7 mouse cellular contexts compared by ENCODE assay signal in the genomic region with DNA sequence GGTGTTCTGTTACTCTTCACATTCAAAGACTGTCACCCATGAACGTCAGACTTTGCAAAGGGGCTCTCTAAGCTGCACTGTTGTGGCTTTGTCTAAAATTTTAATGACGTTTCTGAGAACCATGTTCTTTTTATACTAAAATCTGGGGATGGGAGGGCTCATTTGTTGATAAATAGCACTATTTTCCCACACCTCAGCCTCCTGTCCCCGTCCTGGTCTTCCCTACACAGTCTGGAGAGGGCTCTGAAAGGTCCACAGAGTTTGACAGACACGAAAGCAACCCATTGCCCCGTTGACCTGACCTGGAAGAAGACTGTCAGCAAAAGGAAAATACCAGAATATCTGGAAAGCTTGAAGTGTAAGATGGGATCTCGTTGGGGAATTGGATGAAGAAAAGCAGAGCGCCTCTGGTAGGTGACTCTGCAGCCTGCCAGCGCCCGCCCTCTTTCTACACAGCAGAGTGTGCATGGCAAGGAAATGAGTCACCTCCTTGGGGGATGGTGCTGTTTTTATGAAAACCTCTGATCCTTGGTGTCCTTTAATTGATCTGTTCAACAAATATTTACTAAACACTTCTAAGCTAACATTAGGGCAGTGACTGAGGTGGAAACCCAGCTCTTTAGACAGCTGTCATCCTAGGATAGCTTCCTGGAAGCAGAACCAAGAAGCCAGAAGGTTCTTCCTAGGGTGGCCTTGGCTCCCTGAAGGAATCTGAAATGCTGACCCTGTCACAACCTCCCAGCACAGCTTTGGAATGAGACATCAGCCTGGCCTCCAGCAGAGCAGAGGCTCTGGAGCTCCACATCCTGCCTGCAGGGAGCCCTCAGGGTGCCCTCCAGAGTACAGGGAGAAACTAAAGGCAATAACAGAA. TPM values are rescaled to one million over a fixed set of nuclear protein-coding genes. Genes with fewer than 3 reads are reported as not detected.
DNase-seq lines count a peak whose midpoint lies in the region.

No protein-coding gene starts in this region.

- peak; percentile 42 for DNase-seq in urinary bladder, postnatal 25 days (ENCODE audit: low spot score)
- DNase-seq in urinary bladder, postnatal 10 days (ENCODE audit: low spot score): no peak
- peak; percentile 73 for DNase-seq in heart, embryonic 10.5 days (ENCODE audit: low spot score)
- DNase-seq in kidney, postnatal 14 days: peak; percentile 21
- DNase-seq in c-Kit-positive CD71-positive TER-119-positive erythroid progenitor cells, embryonic 14.5 days (ENCODE audit: low spot score): no peak
- no peak for DNase-seq in spleen, postnatal 36 days (ENCODE audit: low spot score in 2 of 2)
- no peak for DNase-seq in frontal cortex, postnatal 10 days (ENCODE audit: low spot score in 2 of 2)

- H3K4me1 ChIP-seq in heart, embryonic 10.5 days: peaks cover 10% of the 10 kb centered on the region

- H3K4me3 ChIP-seq in heart, embryonic 10.5 days: no peak overlapping the region

- no peaks in the 10 kb centered on the region for H3K9me3 ChIP-seq in heart, embryonic 10.5 days

- WGBS in heart, embryonic 10.5 days: 39% methylated on average over 9 of the region's 9 CpGs

- H3K36me3 ChIP-seq in heart, embryonic 10.5 days: peaks cover 7% of the 10 kb centered on the region; the same call in 1 of the 2 replicates

- H3K27me3 ChIP-seq in heart, embryonic 10.5 days (ENCODE audit: insufficient read depth, poor library complexity, severe bottlenecking): no peaks in the 10 kb centered on the region

- H3K27ac ChIP-seq in heart, embryonic 10.5 days: peak overlapping the region; percentile 44

RNA-seq across cellular contexts. Expression of a gene that starts 13.6 kb away (rescaled TPM):
- 3.3 and 4.9 TPM in 2 replicates for polyA plus RNA-seq in heart, embryonic 10.5 days (2016; fragmentation: Nextera tagmentation; extraction: Ambion mirVana)

RNA-seq across cellular contexts. Expression of a gene that starts 34.3 kb away (rescaled TPM):
- 4.2 and 6.5 TPM in 2 replicates for polyA plus RNA-seq in heart, embryonic 10.5 days (2016; fragmentation: Nextera tagmentation; extraction: Ambion mirVana)

RNA-seq across cellular contexts. Expression of a gene that starts 57.3 kb away (rescaled TPM):
- polyA plus RNA-seq in heart, embryonic 10.5 days (2016; fragmentation: Nextera tagmentation; extraction: Ambion mirVana): 0.05 and 0.08 TPM in 2 replicates

Comparison
In these comparisons a context has a peak if more than half of its experiments do, and no peak if none do; other contexts are left out.
1. DNase-seq: peak in urinary bladder, postnatal 25 days (single experiment), heart, embryonic 10.5 days (single experiment) and kidney, postnatal 14 days (single experiment); none in urinary bladder, postnatal 10 days (single experiment), c-Kit-positive CD71-positive TER-119-positive erythroid progenitor cells, embryonic 14.5 days (single experiment), spleen, postnatal 36 days (0 of 2) and frontal cortex, postnatal 10 days (0 of 2).